Mouse (Mus musculus): ENCODE measurements around the gene Ntm.

Gene Ntm

GRCm38 (mm10) chr9:29661468-29662145 lies 301.3 kb downstream of the Ntm start:
- no peak for DNase-seq (ENCODE audit: low read depth, low spot score)

- no peak for DNase-seq (ENCODE audit: low read depth, low spot score)
These were observed 302.8 kb downstream of the Ntm start for GRCm38 (mm10) chr9:29660059-29660613.

GRCm38 (mm10) chr9:29657761-29658465 lies 305.0 kb downstream of the Ntm start:
- DNase-seq (ENCODE audit: low read depth, low spot score): no peak

- DNase-seq (ENCODE audit: low read depth, low spot score): no peak
These were observed 308.1 kb downstream of the Ntm start for GRCm38 (mm10) chr9:29654885-29655284.

- DNase-seq (ENCODE audit: low read depth, low spot score): no peak
These were observed 309.2 kb downstream of the Ntm start for GRCm38 (mm10) chr9:29653678-29654235.

- no peak for DNase-seq (ENCODE audit: low read depth, low spot score)
These were observed 310.1 kb downstream of the Ntm start for GRCm38 (mm10) chr9:29652854-29653253.

GRCm38 (mm10) chr9:29651856-29652255 lies 311.1 kb downstream of the Ntm start:
- DNase-seq (ENCODE audit: low read depth, low spot score): no peak

- DNase-seq (ENCODE audit: low read depth, low spot score): no peak
These were observed 311.7 kb downstream of the Ntm start for GRCm38 (mm10) chr9:29651226-29651625.

GRCm38 (mm10) chr9:29650679-29651078 lies 312.3 kb downstream of the Ntm start:
- peak; percentile 47 for DNase-seq (ENCODE audit: low read depth, low spot score)

- no peak for DNase-seq (ENCODE audit: low read depth, low spot score)
These were observed 312.7 kb downstream of the Ntm start for GRCm38 (mm10) chr9:29650266-29650665.

- DNase-seq (ENCODE audit: low read depth, low spot score): no peak
These were observed 314.7 kb downstream of the Ntm start for GRCm38 (mm10) chr9:29648256-29648655.

- DNase-seq (ENCODE audit: low read depth, low spot score): no peak
These were observed 315.2 kb downstream of the Ntm start for GRCm38 (mm10) chr9:29647764-29648163.

GRCm38 (mm10) chr9:29645796-29646400 lies 317.0 kb downstream of the Ntm start:
- DNase-seq (ENCODE audit: low read depth, low spot score): no peak

- DNase-seq (ENCODE audit: low read depth, low spot score): peak; percentile 46
These were observed 319.8 kb downstream of the Ntm start for GRCm38 (mm10) chr9:29642997-29643657.

GRCm38 (mm10) chr9:29637335-29637734 lies 325.6 kb downstream of the Ntm start:
- no peak for DNase-seq (ENCODE audit: low read depth, low spot score)

- no peak for DNase-seq (ENCODE audit: low read depth, low spot score)
These were observed 345.8 kb downstream of the Ntm start for GRCm38 (mm10) chr9:29617181-29617580.

GRCm38 (mm10) chr9:29612020-29612612 lies 350.8 kb downstream of the Ntm start:
- DNase-seq (ENCODE audit: low read depth, low spot score): no peak

GRCm38 (mm10) chr9:29610867-29611266 lies 352.1 kb downstream of the Ntm start:
- no peak for DNase-seq (ENCODE audit: low read depth, low spot score)

- no peak for DNase-seq (ENCODE audit: low read depth, low spot score)
These were observed 365.3 kb downstream of the Ntm start for GRCm38 (mm10) chr9:29597665-29598064.

- DNase-seq (ENCODE audit: low read depth, low spot score): no peak
These were observed 367.6 kb downstream of the Ntm start for GRCm38 (mm10) chr9:29595321-29595720.

All from WW6 (cell line).